Mouse (Mus musculus) myocyte (in vitro differentiated cells): ENCODE measurements at regions not wholly inside any gene's neighbourhood (a gene's known extent, or its start where the extent isn't known, plus 50 kb on each side); places are given as distances from the start of the nearest gene placed in this dataset.

Experiments used
- CEBPB ChIP-seq: IDR thresholded peaks from 2 replicates; pipeline ENCODE4 v1.6.1; 2011; ENCODE audit warnings: mild to moderate bottlenecking, moderate library complexity; ENCODE audit not compliant: poor library complexity, insufficient read depth, severe bottlenecking
- MAX ChIP-seq: IDR thresholded peaks from one replicate; pipeline ENCODE4 v1.6.1; 2011; ENCODE audit warnings: low read depth, mild to moderate bottlenecking, control low read depth
- MYOG ChIP-seq, 3 experiments: IDR thresholded peaks; one replicate each; pipeline ENCODE4 v1.6.1; 2011; ENCODE audit warnings: control low read depth in 2 of 3, low read depth in 2 of 3, mild to moderate bottlenecking in 2 of 3; ENCODE audit not compliant: insufficient read length in 2 of 3, control insufficient read depth in 1 of 3, insufficient read depth in 1 of 3
- POLR2A ChIP-seq: IDR thresholded peaks from one replicate; pipeline ENCODE4 v1.6.1; 2011; ENCODE audit warnings: low read depth, mild to moderate bottlenecking, control low read depth, moderate library complexity; ENCODE audit not compliant: insufficient read length
- POLR2AphosphoS2 ChIP-seq: IDR thresholded peaks from one replicate; pipeline ENCODE4 v1.6.1; 2011; ENCODE audit warnings: low read depth, control low read depth; ENCODE audit not compliant: insufficient read length
- SRF ChIP-seq: IDR thresholded peaks from one replicate; pipeline ENCODE4 v1.6.1; 2011; ENCODE audit warnings: low read depth; ENCODE audit not compliant: control insufficient read depth, insufficient read length
- TCF12 ChIP-seq: IDR thresholded peaks from one replicate; pipeline ENCODE4 v1.6.1; 2011; ENCODE audit warnings: mild to moderate bottlenecking, control low read depth; ENCODE audit not compliant: poor library complexity, insufficient read depth, severe bottlenecking
- USF1 ChIP-seq: IDR thresholded peaks from one replicate; pipeline ENCODE4 v1.6.1; 2011; ENCODE audit warnings: low read depth, mild to moderate bottlenecking, control low read depth, moderate library complexity

GRCm38 (mm10) chr13:51937898-51938297 lies 91.4 kb downstream of the Gadd45g start:
- TF ChIP-seq POLR2AphosphoS2 (no peak), POLR2A (no peak), MAX (no peak), USF1 (no peak), CEBPB (no peak), MYOG (IDR thresholded peaks at IDR 0.05; ENCODE audit: control insufficient read depth in 1 of 3, insufficient read depth in 1 of 3, insufficient read length in 2 of 3, low read depth in 2 of 3) (no peak), TCF12 (no peak), SRF (no peak)
